Mouse (Mus musculus) testis, adult 2 months (tissue): Measurements from ENCODE around the gene Zfp74.

Experiments
- CTCF ChIP-seq: fragments of 200-500 bp; IDR thresholded peaks from 2 replicates; pipeline ENCODE4 v1.5.1; 2012; ENCODE audit warnings: low read depth, mild to moderate bottlenecking, inconsistent platforms, low read length, moderate library complexity; ENCODE audit not compliant: control insufficient read depth, insufficient read depth, insufficient replicate concordance
- POLR2A ChIP-seq: fragments of 200-500 bp; IDR thresholded peaks from 2 replicates; pipeline ENCODE4 v1.6.1; 2012; ENCODE audit warnings: low read depth, mild to moderate bottlenecking, inconsistent platforms, low read length, moderate library complexity; ENCODE audit not compliant: control insufficient read depth

DNA sequence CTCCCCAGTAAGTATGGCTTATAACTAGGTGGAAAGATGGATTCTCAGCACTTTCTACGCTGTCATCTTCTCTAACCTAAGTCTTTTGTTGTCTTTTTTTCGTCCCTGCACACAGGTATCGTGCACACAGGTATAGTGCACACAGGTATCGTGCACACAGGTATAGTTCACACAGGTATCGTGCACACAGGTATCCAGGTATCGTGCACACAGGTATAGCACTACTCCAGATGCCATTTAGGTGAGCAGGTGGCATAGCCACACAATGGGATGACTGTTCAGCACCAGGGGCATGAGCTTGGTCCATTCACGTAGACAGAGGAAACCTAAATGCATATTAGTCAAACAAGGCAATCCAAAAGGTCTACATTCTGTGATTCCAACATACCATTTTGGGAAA, 63.4 kb downstream of the Zfp74 start:
- TF ChIP-seq CTCF (no peak), POLR2A (no peak)
